Mouse (Mus musculus) embryonic facial prominence, embryonic 15.5 days (tissue): ENCODE data around the gene Paqr5. TPM values are rescaled to one million over a fixed set of nuclear protein-coding genes. Genes with fewer than 3 reads are reported as not detected.
A peak's percentile ranks its signal among the peaks of the same experiment; 100 is the strongest.

Source experiments
- ATAC-seq: fragments of 200-750 bp; cut with Nextera tagmentation; 2 replicates; pipeline ENCODE4 v1.8.0; 2017; ENCODE audit warnings: low read depth, moderate TSS enrichment; ENCODE audit not compliant: insufficient number of reproducible peaks, low FRiP score, low TSS enrichment
- H3K27ac ChIP-seq: fragments of 300-500 bp; sonication (generic); replicated peaks from 2 replicates; pipeline ENCODE4 v1.5.1; 2015; ENCODE audit warnings: mild to moderate bottlenecking, inconsistent platforms
- H3K27me3 ChIP-seq: fragments of 300-500 bp; sonication (generic); 2 replicates; pipeline ENCODE4 v1.6.1; 2015; ENCODE audit warnings: inconsistent platforms
- H3K36me3 ChIP-seq: fragments of 300-500 bp; sonication (generic); 2 replicates; pipeline ENCODE4 v1.6.1; 2015; ENCODE audit warnings: mild to moderate bottlenecking, inconsistent platforms
- H3K4me1 ChIP-seq: fragments of 300-500 bp; sonication (generic); 2 replicates; pipeline ENCODE4 v1.6.1; 2015; ENCODE audit warnings: inconsistent platforms
- H3K4me2 ChIP-seq: fragments of 300-500 bp; sonication (generic); replicated peaks from 2 replicates; pipeline ENCODE4 v1.6.1; 2015; ENCODE audit warnings: mild to moderate bottlenecking, inconsistent platforms
- H3K4me3 ChIP-seq: fragments of 300-500 bp; sonication (generic); replicated peaks from 2 replicates; pipeline ENCODE4 v1.5.1; 2015; ENCODE audit warnings: mild to moderate bottlenecking, inconsistent platforms
- H3K9ac ChIP-seq: fragments of 300-500 bp; sonication (generic); 2 replicates; pipeline ENCODE4 v1.6.1; 2015; ENCODE audit warnings: inconsistent platforms
- H3K9me3 ChIP-seq: fragments of 300-500 bp; sonication (generic); replicated peaks from 2 replicates; pipeline ENCODE4 v1.6.1; 2016; ENCODE audit warnings: inconsistent platforms
- WGBS: fragments of 180-500 bp; shearing (Covaris S2); methylation state at CpG from one replicate; pipeline ENCODE4 v1.1.7; 2015; 5-methylcytosine and 5-hydroxymethylcytosine counted together
- polyA plus RNA-seq: library from polyadenylated mRNA; unstranded; fragments of >200 nt; fragmentation: Nextera tagmentation; extraction: Ambion mirVana; gene quantifications from 2 replicates; pipeline ENCODE4 v1.2.1, GENCODE M21; 2015

Paqr5 gene
- polyA plus RNA-seq, 1 experiment from 2014 or later = 18.7 TPM

GRCm38 (mm10) chr9:62008360-62008759 is 18.3 kb downstream of the Paqr5 start:
- H3K4me3 ChIP-seq = no peak overlapping the region
- H3K36me3 ChIP-seq = no peaks in the 10 kb centered on the region
- no peaks in the 10 kb centered on the region for H3K27me3 ChIP-seq
- no peaks in the 10 kb centered on the region for H3K9me3 ChIP-seq
- no peak overlapping the region for H3K4me2 ChIP-seq
- 66% methylated on average over 5 of the region's 5 CpGs for WGBS
- peaks cover 6% of the 10 kb centered on the region; the same call in 1 of the 2 replicates for H3K4me1 ChIP-seq
- no peak for ATAC-seq
- H3K27ac ChIP-seq = no peak overlapping the region
- no peak overlapping the region for H3K9ac ChIP-seq

GRCm38 (mm10) chr9:62007028-62007427 is 19.6 kb downstream of the Paqr5 start:
- H3K9ac ChIP-seq = no peak overlapping the region
- WGBS = 69% methylated on average over 4 of the region's 4 CpGs
- no peak overlapping the region for H3K4me3 ChIP-seq
- H3K27ac ChIP-seq = no peak overlapping the region
- H3K4me1 ChIP-seq = peaks cover 6% of the 10 kb centered on the region; the same call in 1 of the 2 replicates
- H3K4me2 ChIP-seq = no peak overlapping the region
- H3K9me3 ChIP-seq = no peaks in the 10 kb centered on the region
- no peaks in the 10 kb centered on the region for H3K27me3 ChIP-seq
- no peaks in the 10 kb centered on the region for H3K36me3 ChIP-seq
- ATAC-seq = no peak

GRCm38 (mm10) chr9:62003611-62004010 is 23.0 kb downstream of the Paqr5 start:
- H3K4me1 ChIP-seq = peaks cover 11% of the 10 kb centered on the region; the same call in 1 of the 2 replicates
- no peak for ATAC-seq
- 54% methylated on average over 2 of the region's 2 CpGs for WGBS

GRCm38 (mm10) chr9:61999653-62000420 is 26.8 kb downstream of the Paqr5 start:
- Histone ChIP-seq H3K9ac (no peak overlapping the region), H3K27me3 (no peaks in the 10 kb centered on the region), H3K4me3 (no peak overlapping the region), H3K4me1 (peaks cover 12% of the 10 kb centered on the region; the same call in 1 of the 2 replicates), H3K9me3 (no peaks in the 10 kb centered on the region), H3K4me2 (no peak overlapping the region), H3K36me3 (no peaks in the 10 kb centered on the region), H3K27ac (peak overlapping the region; percentile 63)
- 56% methylated on average over 6 of the region's 6 CpGs for WGBS
- peak; percentile 84 for ATAC-seq

More at GRCm38 (mm10) chr9:62003611-62004010, 23.0 kb downstream of the Paqr5 start:
- Histone ChIP-seq H3K9me3 (no peaks in the 10 kb centered on the region), H3K9ac (no peak overlapping the region), H3K4me3 (no peak overlapping the region), H3K27me3 (no peaks in the 10 kb centered on the region), H3K36me3 (no peaks in the 10 kb centered on the region), H3K4me2 (no peak overlapping the region), H3K27ac (no peak overlapping the region)

GRCm38 (mm10) chr9:61997860-61998259 is 28.8 kb downstream of the Paqr5 start:
- no peak overlapping the region for H3K27ac ChIP-seq

GRCm38 (mm10) chr9:61991158-61991557 is 35.5 kb downstream of the Paqr5 start:
- H3K36me3 ChIP-seq = no peaks in the 10 kb centered on the region
- H3K4me3 ChIP-seq = no peak overlapping the region
- 0 out of 2 replicates have a peak overlapping the region, but pooled peaks have one; percentile 3 for H3K27ac ChIP-seq
- no peak overlapping the region for H3K9ac ChIP-seq
- WGBS = 46% methylated on average over 4 of the region's 4 CpGs
- H3K9me3 ChIP-seq = no peaks in the 10 kb centered on the region
- ATAC-seq = no peak
- no peaks in the 10 kb centered on the region for H3K27me3 ChIP-seq
- no peaks in the 10 kb centered on the region for H3K4me1 ChIP-seq
- no peak overlapping the region for H3K4me2 ChIP-seq

More at GRCm38 (mm10) chr9:61997860-61998259, 28.8 kb downstream of the Paqr5 start:
- Histone ChIP-seq H3K27me3 (no peaks in the 10 kb centered on the region), H3K4me2 (no peak overlapping the region), H3K4me3 (no peak overlapping the region), H3K9ac (no peak overlapping the region), H3K9me3 (no peaks in the 10 kb centered on the region), H3K36me3 (no peaks in the 10 kb centered on the region), H3K4me1 (peaks cover 12% of the 10 kb centered on the region; the same call in 1 of the 2 replicates)
- 43% methylated on average over 6 of the region's 6 CpGs for WGBS
- no peak for ATAC-seq

GRCm38 (mm10) chr9:61990738-61991137 is 35.9 kb downstream of the Paqr5 start:
- no peak for ATAC-seq
- Histone ChIP-seq H3K4me1 (no peaks in the 10 kb centered on the region), H3K4me2 (no peak overlapping the region), H3K4me3 (no peak overlapping the region), H3K27ac (0 out of 2 replicates have a peak overlapping the region, but pooled peaks have one; percentile 3), H3K9me3 (no peaks in the 10 kb centered on the region), H3K9ac (no peak overlapping the region), H3K27me3 (no peaks in the 10 kb centered on the region), H3K36me3 (no peaks in the 10 kb centered on the region)
- WGBS = 37% methylated on average over 3 of the region's 3 CpGs

GRCm38 (mm10) chr9:61986055-61986454 is 40.6 kb downstream of the Paqr5 start:
- no peak overlapping the region for H3K9ac ChIP-seq
- no peaks in the 10 kb centered on the region for H3K27me3 ChIP-seq
- no peak overlapping the region for H3K4me3 ChIP-seq
- peaks cover 9% of the 10 kb centered on the region for H3K4me1 ChIP-seq
- no peak for ATAC-seq
- no peak overlapping the region for H3K4me2 ChIP-seq
- H3K36me3 ChIP-seq = no peaks in the 10 kb centered on the region
- no peaks in the 10 kb centered on the region for H3K9me3 ChIP-seq
- no peak overlapping the region for H3K27ac ChIP-seq
- 79% methylated on average over 7 of the region's 7 CpGs for WGBS

GRCm38 (mm10) chr9:61985183-61985863 is 41.3 kb downstream of the Paqr5 start:
- H3K4me3 ChIP-seq = no peak overlapping the region

GRCm38 (mm10) chr9:61982940-61983620 is 43.6 kb downstream of the Paqr5 start:
- Histone ChIP-seq H3K36me3 (no peaks in the 10 kb centered on the region), H3K9me3 (no peaks in the 10 kb centered on the region), H3K27ac (no peak overlapping the region), H3K4me3 (no peak overlapping the region), H3K9ac (no peak overlapping the region), H3K4me2 (no peak overlapping the region), H3K27me3 (no peaks in the 10 kb centered on the region), H3K4me1 (peaks cover 9% of the 10 kb centered on the region)
- 87% methylated on average over 7 of the region's 7 CpGs for WGBS
- ATAC-seq = no peak

More at GRCm38 (mm10) chr9:61985183-61985863, 41.3 kb downstream of the Paqr5 start:
- Histone ChIP-seq H3K27me3 (no peaks in the 10 kb centered on the region), H3K36me3 (no peaks in the 10 kb centered on the region), H3K27ac (no peak overlapping the region), H3K4me2 (0 out of 2 replicates have a peak overlapping the region, but pooled peaks have one; percentile 6), H3K4me1 (peaks cover 9% of the 10 kb centered on the region), H3K9ac (no peak overlapping the region), H3K9me3 (no peaks in the 10 kb centered on the region)
- ATAC-seq = no peak
- WGBS = 35% methylated on average over 11 of the region's 11 CpGs

GRCm38 (mm10) chr9:61981876-61982275 is 44.8 kb downstream of the Paqr5 start:
- Histone ChIP-seq H3K27me3 (no peaks in the 10 kb centered on the region), H3K4me2 (no peak overlapping the region), H3K9me3 (no peaks in the 10 kb centered on the region), H3K4me1 (peaks cover 9% of the 10 kb centered on the region), H3K9ac (no peak overlapping the region), H3K36me3 (no peaks in the 10 kb centered on the region), H3K4me3 (no peak overlapping the region), H3K27ac (no peak overlapping the region)
- WGBS = 63% methylated on average over 5 of the region's 5 CpGs
- ATAC-seq = 0 out of 2 replicates have a peak, but pooled peaks have one; percentile 43
